Mouse (Mus musculus) small intestine, adult 2 months (tissue): Measurements from ENCODE around the gene Nav2.

Experiments used
- CTCF ChIP-seq: fragments of 200-500 bp; IDR thresholded peaks from 2 replicates; pipeline ENCODE4 v1.5.1; 2012; ENCODE audit warnings: low read depth, mild to moderate bottlenecking, control low read depth, inconsistent platforms, low read length, moderate library complexity, mixed read lengths; ENCODE audit not compliant: insufficient replicate concordance, insufficient read length; ENCODE audit errors: extremely low read depth
- POLR2A ChIP-seq: fragments of 200-500 bp; IDR thresholded peaks from 2 replicates; pipeline ENCODE4 v1.6.1; 2012; ENCODE audit warnings: low read depth, mild to moderate bottlenecking, control low read depth, inconsistent platforms, low read length, moderate library complexity

DNA sequence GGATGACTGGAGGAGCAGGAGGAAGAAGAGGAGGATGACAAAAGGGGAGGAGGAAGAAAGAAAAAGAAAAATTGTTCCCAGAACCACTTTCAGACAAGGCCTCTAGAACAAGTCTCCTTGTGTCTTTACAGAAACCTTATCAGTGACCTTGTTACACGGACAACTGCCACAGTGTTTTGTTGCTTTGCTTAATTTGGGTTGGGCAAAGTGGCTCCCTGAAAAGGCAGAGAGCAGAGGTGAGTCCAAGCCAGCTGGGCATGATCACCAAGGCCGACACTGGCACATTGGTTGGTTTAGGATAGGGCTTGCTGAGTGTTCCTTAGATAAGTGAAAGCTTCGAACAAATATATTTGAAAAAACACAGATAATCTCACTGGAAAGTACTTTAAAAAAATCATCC lies 327.3 kb downstream of the Nav2 start:
- TF ChIP-seq CTCF, result no peak
- no peak for TF ChIP-seq POLR2A
